In genomic region chr3:69653361-69653760, GRCm38 (mm10) we compare ENCODE assay signal across 1 mouse cellular context. TPM values are rescaled to one million over a fixed set of nuclear protein-coding genes. Genes with fewer than 3 reads are reported as not detected.
"Had no signal": no experiment of that assay in that cellular context is flagged by ENCODE, and none has a peak within 500 bp of the region (broad histone marks: within the 10 kb centered on the region; RNA-seq: fewer than 3 reads in every experiment).

No protein-coding gene starts in this region.

RNA-seq across cellular contexts. Expression of gene B3galnt1, which starts 54.6 kb away (rescaled TPM):
- total RNA-seq: neutrophil, adult 5-6 weeks had no signal
